Mouse (Mus musculus) liver, embryonic 16.5 days (tissue): Measurements from ENCODE around the gene Cdv3. TPM values are rescaled to one million over a fixed set of nuclear protein-coding genes. Genes with fewer than 3 reads are reported as not detected.
"Not testable (repeated sequence)": the region's sequence is repeated elsewhere in the genome, so short reads cannot be mapped to it uniquely, and the experiment has no call there.

Source experiments
- ATAC-seq: fragments of 200-750 bp; cut with Nextera tagmentation; 2 replicates; pipeline ENCODE4 v1.8.0; 2017; ENCODE audit warnings: low read depth, mild to moderate bottlenecking, moderate number of reproducible peaks, moderate library complexity
- H3K27ac ChIP-seq: fragments of 300-500 bp; sonication (generic); 2 replicates; pipeline ENCODE4 v1.5.1; 2014; ENCODE audit warnings: mild to moderate bottlenecking, low read length
- H3K27me3 ChIP-seq: fragments of 300-500 bp; sonication (generic); 2 replicates; pipeline ENCODE4 v1.6.1; 2014; ENCODE audit warnings: low read depth, low read length, mixed read lengths; ENCODE audit not compliant: control insufficient read depth, insufficient read depth
- H3K36me3 ChIP-seq: fragments of 300-500 bp; sonication (generic); 2 replicates; pipeline ENCODE4 v1.6.1; 2014; ENCODE audit warnings: mild to moderate bottlenecking; ENCODE audit not compliant: control insufficient read depth, insufficient read depth
- H3K4me1 ChIP-seq: fragments of 300-500 bp; sonication (generic); 2 replicates; pipeline ENCODE4 v1.6.1; 2014; ENCODE audit warnings: low read depth, low read length, mixed read lengths; ENCODE audit not compliant: control insufficient read depth
- H3K4me2 ChIP-seq: fragments of 300-500 bp; sonication (generic); 2 replicates; pipeline ENCODE4 v1.6.1; 2014; ENCODE audit warnings: low read depth, low read length, mixed read lengths
- H3K4me3 ChIP-seq: fragments of 300-500 bp; sonication (generic); 2 replicates; pipeline ENCODE4 v1.5.1; 2014; ENCODE audit warnings: low read depth, mild to moderate bottlenecking, low read length
- H3K9ac ChIP-seq: fragments of 300-500 bp; sonication (generic); 2 replicates; pipeline ENCODE4 v1.6.1; 2014; ENCODE audit warnings: low read depth, low read length
- H3K9me3 ChIP-seq: fragments of 300-500 bp; sonication (generic); replicated peaks from 2 replicates; pipeline ENCODE4 v1.6.1; 2016; ENCODE audit warnings: low read length; ENCODE audit not compliant: control insufficient read depth
- WGBS: fragments of 180-500 bp; shearing (Covaris S2); extraction: QIAGEN DNeasy Blood & Tissue Kit; methylation state at CpG from one replicate; pipeline ENCODE4 v1.1.7; 2014; ENCODE audit not compliant: insufficient replicate concordance; 5-methylcytosine and 5-hydroxymethylcytosine counted together
- polyA plus RNA-seq: library from polyadenylated mRNA; unstranded; fragments of >200 nt; fragmentation: Nextera tagmentation; extraction: Ambion mirVana; gene quantifications from 2 replicates; pipeline ENCODE4 v1.2.1, GENCODE M21; 2015

Gene Cdv3
- polyA plus RNA-seq, 1 experiment from 2014 or later = 41.2 TPM

- H3K36me3 ChIP-seq = peaks cover 34% of the 10 kb centered on the region
- H3K4me1 ChIP-seq = peaks cover 19% of the 10 kb centered on the region
- no peak overlapping the region for H3K9ac ChIP-seq
- no peaks in the 10 kb centered on the region for H3K27me3 ChIP-seq
- H3K27ac ChIP-seq = no peak overlapping the region
- H3K4me2 ChIP-seq = no peak overlapping the region
- no peak for ATAC-seq
- H3K4me3 ChIP-seq = no peak overlapping the region
- 40% methylated on average over 2 of the region's 2 CpGs for WGBS
- H3K9me3 ChIP-seq = no peaks in the 10 kb centered on the region
Observed at GRCm38 (mm10) chr9:103360642-103361041, 5.0 kb downstream of the Cdv3 start.

- Histone ChIP-seq H3K4me2 (no peak overlapping the region), H3K27ac (no peak overlapping the region), H3K4me1 (peaks cover 18% of the 10 kb centered on the region), H3K9me3 (no peaks in the 10 kb centered on the region), H3K9ac (no peak overlapping the region; the same call in 1 of the 2 replicates), H3K4me3 (no peak overlapping the region), H3K36me3 (peaks cover 34% of the 10 kb centered on the region), H3K27me3 (no peaks in the 10 kb centered on the region)
- WGBS = 72% methylated on average over 4 of the region's 4 CpGs
- ATAC-seq = no peak
Observed at GRCm38 (mm10) chr9:103358545-103358944, 7.1 kb downstream of the Cdv3 start.

- H3K36me3 ChIP-seq = peaks cover 34% of the 10 kb centered on the region
- H3K4me2 ChIP-seq = no peak overlapping the region
- H3K4me1 ChIP-seq = peaks cover 12% of the 10 kb centered on the region
- no peaks in the 10 kb centered on the region for H3K9me3 ChIP-seq
- H3K9ac ChIP-seq = no peak overlapping the region
- H3K27ac ChIP-seq = peak overlapping the region; percentile 39; the same call in 1 of the 2 replicates
- no peaks in the 10 kb centered on the region for H3K27me3 ChIP-seq
- peak; percentile 71 for ATAC-seq
- no peak overlapping the region for H3K4me3 ChIP-seq
Observed at GRCm38 (mm10) chr9:103357893-103358292, 7.7 kb downstream of the Cdv3 start.

GRCm38 (mm10) chr9:103353500-103354260 is 12.0 kb downstream of the Cdv3 start:
- H3K27me3 ChIP-seq, H3K9me3 ChIP-seq, H3K4me2 ChIP-seq, H3K27ac ChIP-seq, ATAC-seq, H3K4me1 ChIP-seq, H3K9ac ChIP-seq, H3K4me3 ChIP-seq: not testable (repeated sequence)
- H3K36me3 ChIP-seq = peaks cover 37% of the 10 kb centered on the region
- WGBS = 87% methylated on average over 7 of the region's 7 CpGs

- no peak for ATAC-seq
- Histone ChIP-seq H3K4me3 (no peak overlapping the region), H3K27ac (no peak overlapping the region), H3K27me3 (no peaks in the 10 kb centered on the region), H3K4me1 (peaks cover 3% of the 10 kb centered on the region; the same call in 1 of the 2 replicates), H3K9me3 (no peaks in the 10 kb centered on the region), H3K9ac (no peak overlapping the region), H3K36me3 (peaks cover 47% of the 10 kb centered on the region), H3K4me2 (no peak overlapping the region)
Observed at GRCm38 (mm10) chr9:103348791-103349190, 16.8 kb downstream of the Cdv3 start.

- no peaks in the 10 kb centered on the region for H3K9me3 ChIP-seq
- peaks cover 53% of the 10 kb centered on the region for H3K36me3 ChIP-seq
- no peaks in the 10 kb centered on the region for H3K27me3 ChIP-seq
- H3K4me3 ChIP-seq = no peak overlapping the region
- H3K4me1 ChIP-seq = peaks cover 3% of the 10 kb centered on the region; the same call in 1 of the 2 replicates
- no peak overlapping the region for H3K9ac ChIP-seq
- H3K27ac ChIP-seq = no peak overlapping the region
- ATAC-seq = no peak
- 74% methylated on average over 1 of the region's 1 CpGs for WGBS
- no peak overlapping the region for H3K4me2 ChIP-seq
Observed at GRCm38 (mm10) chr9:103347996-103348490, 17.6 kb downstream of the Cdv3 start.

- Histone ChIP-seq H3K9me3 (no peaks in the 10 kb centered on the region), H3K4me3 (no peak overlapping the region), H3K36me3 (peaks cover 58% of the 10 kb centered on the region), H3K27me3 (no peaks in the 10 kb centered on the region), H3K27ac (no peak overlapping the region), H3K4me2 (no peak overlapping the region), H3K9ac (no peak overlapping the region), H3K4me1 (peaks cover 3% of the 10 kb centered on the region; the same call in 1 of the 2 replicates)
- no peak for ATAC-seq
- 50% methylated on average over 4 of the region's 4 CpGs for WGBS
Observed at GRCm38 (mm10) chr9:103347045-103347444, 18.6 kb downstream of the Cdv3 start.

GRCm38 (mm10) chr9:103336912-103337311 is 28.7 kb downstream of the Cdv3 start:
- no peaks in the 10 kb centered on the region for H3K27me3 ChIP-seq
- H3K4me2 ChIP-seq = no peak overlapping the region
- H3K4me3 ChIP-seq = no peak overlapping the region
- no peak for ATAC-seq
- H3K9ac ChIP-seq = no peak overlapping the region
- H3K9me3 ChIP-seq = no peaks in the 10 kb centered on the region
- H3K36me3 ChIP-seq = peaks cover 72% of the 10 kb centered on the region
- no peak overlapping the region for H3K27ac ChIP-seq
- no peaks in the 10 kb centered on the region for H3K4me1 ChIP-seq

GRCm38 (mm10) chr9:103332663-103333062 is 33.0 kb downstream of the Cdv3 start:
- H3K4me2 ChIP-seq = no peak overlapping the region
- H3K27ac ChIP-seq = no peak overlapping the region; the same call in 1 of the 2 replicates
- ATAC-seq = no peak
- no peaks in the 10 kb centered on the region for H3K27me3 ChIP-seq
- H3K4me3 ChIP-seq = no peak overlapping the region
- 72% methylated on average over 6 of the region's 6 CpGs for WGBS
- no peaks in the 10 kb centered on the region; the same call in 1 of the 2 replicates for H3K4me1 ChIP-seq
- no peak overlapping the region for H3K9ac ChIP-seq
- H3K36me3 ChIP-seq = peaks cover 78% of the 10 kb centered on the region
- H3K9me3 ChIP-seq = no peaks in the 10 kb centered on the region
